Mouse (Mus musculus) intestine, postnatal 0 days (tissue): ENCODE results near the gene Spata17. TPM values are rescaled to one million over a fixed set of nuclear protein-coding genes. Genes with fewer than 3 reads are reported as not detected.

Source experiments
- ATAC-seq: fragments of 200-750 bp; cut with Nextera tagmentation; 2 replicates; pipeline ENCODE4 v1.8.0; 2017; ENCODE audit warnings: mild to moderate bottlenecking, moderate TSS enrichment, moderate library complexity
- H3K27ac ChIP-seq: fragments of 300-500 bp; sonication (generic); 2 replicates; pipeline ENCODE4 v1.5.1; 2014; ENCODE audit warnings: mild to moderate bottlenecking, low read depth, low read length, moderate library complexity
- H3K27me3 ChIP-seq: fragments of 300-500 bp; sonication (generic); replicated peaks from 2 replicates; pipeline ENCODE4 v1.6.1; 2014; ENCODE audit warnings: low read length, mixed read lengths; ENCODE audit not compliant: control insufficient read depth, insufficient read depth
- H3K36me3 ChIP-seq: fragments of 300-500 bp; sonication (generic); 2 replicates; pipeline ENCODE4 v1.6.1; 2014; ENCODE audit warnings: mild to moderate bottlenecking, moderate library complexity; ENCODE audit not compliant: control insufficient read depth, insufficient read depth
- H3K4me1 ChIP-seq: fragments of 300-500 bp; sonication (generic); replicated peaks from 2 replicates; pipeline ENCODE4 v1.6.1; 2014; ENCODE audit warnings: antibody characterized with exemption, low read length, mixed read lengths; ENCODE audit not compliant: control insufficient read depth, insufficient read depth
- H3K4me2 ChIP-seq: fragments of 300-500 bp; sonication (generic); replicated peaks from 2 replicates; pipeline ENCODE4 v1.6.1; 2014; ENCODE audit warnings: low read depth, mild to moderate bottlenecking, moderate library complexity
- H3K4me3 ChIP-seq: fragments of 300-500 bp; sonication (generic); 2 replicates; pipeline ENCODE4 v1.5.1; 2014; ENCODE audit warnings: low read depth, low read length
- H3K9ac ChIP-seq: fragments of 300-500 bp; sonication (generic); 2 replicates; pipeline ENCODE4 v1.6.1; 2014; ENCODE audit warnings: mild to moderate bottlenecking, low read depth, low read length
- H3K9me3 ChIP-seq: fragments of 300-500 bp; sonication (generic); 2 replicates; pipeline ENCODE4 v1.6.1; 2016; ENCODE audit warnings: mixed run types; ENCODE audit not compliant: control insufficient read depth
- CTCF ChIP-seq: sonication (generic); IDR thresholded peaks from 2 replicates; pipeline ENCODE4 v1.5.1; 2016; ENCODE audit warnings: low read depth, mild to moderate bottlenecking, control low read depth, antibody characterized with exemption, moderate library complexity
- WGBS: fragments of 180-500 bp; shearing (Covaris S2); extraction: QIAGEN DNeasy Blood & Tissue Kit; methylation state at CpG from one replicate; pipeline ENCODE4 v1.1.7; 2014; 5-methylcytosine and 5-hydroxymethylcytosine counted together
- polyA plus RNA-seq: library from polyadenylated mRNA; unstranded; fragments of >200 nt; fragmentation: Nextera tagmentation; extraction: Ambion mirVana; gene quantifications from 2 replicates; pipeline ENCODE4 v1.2.1, GENCODE M21; 2015

The Spata17 gene
- polyA plus RNA-seq, 1 experiment from 2014 or later = 0.13 TPM

GRCm38 (mm10) chr1:187016116-187016515, 199.1 kb downstream of the Spata17 start:
- Histone ChIP-seq H3K36me3 (no peaks in the 10 kb centered on the region), H3K4me1 (no peaks in the 10 kb centered on the region), H3K27ac (no peak overlapping the region), H3K27me3 (no peaks in the 10 kb centered on the region), H3K4me3 (no peak overlapping the region), H3K9ac (no peak overlapping the region), H3K9me3 (no peaks in the 10 kb centered on the region), H3K4me2 (no peak overlapping the region)
- 57% methylated on average over 4 of the region's 4 CpGs for WGBS
- no peak for TF ChIP-seq CTCF
- no peak for ATAC-seq

GRCm38 (mm10) chr1:187015673-187016072, 199.6 kb downstream of the Spata17 start:
- no peak for TF ChIP-seq CTCF
- Histone ChIP-seq H3K9ac (no peak overlapping the region), H3K9me3 (no peaks in the 10 kb centered on the region), H3K27me3 (no peaks in the 10 kb centered on the region), H3K4me1 (no peaks in the 10 kb centered on the region), H3K4me2 (no peak overlapping the region), H3K4me3 (no peak overlapping the region), H3K36me3 (no peaks in the 10 kb centered on the region), H3K27ac (no peak overlapping the region)
- 88% methylated on average over 1 of the region's 1 CpGs for WGBS
- ATAC-seq = no peak

GRCm38 (mm10) chr1:187014141-187014540, 201.1 kb downstream of the Spata17 start:
- H3K36me3 ChIP-seq = no peaks in the 10 kb centered on the region
- 80% methylated on average over 2 of the region's 2 CpGs for WGBS
- no peak overlapping the region for H3K4me2 ChIP-seq
- ATAC-seq = no peak
- H3K9ac ChIP-seq = no peak overlapping the region
- no peak for TF ChIP-seq CTCF
- H3K9me3 ChIP-seq = no peaks in the 10 kb centered on the region
- no peak overlapping the region for H3K4me3 ChIP-seq
- H3K27ac ChIP-seq = no peak overlapping the region
- H3K27me3 ChIP-seq = no peaks in the 10 kb centered on the region
- H3K4me1 ChIP-seq = no peaks in the 10 kb centered on the region

- H3K27ac ChIP-seq = no peak overlapping the region
- no peak overlapping the region for H3K4me2 ChIP-seq
- no peak overlapping the region for H3K9ac ChIP-seq
- WGBS = 92% methylated on average over 4 of the region's 4 CpGs
- H3K36me3 ChIP-seq = no peaks in the 10 kb centered on the region
- H3K9me3 ChIP-seq = no peaks in the 10 kb centered on the region
- H3K4me1 ChIP-seq = no peaks in the 10 kb centered on the region
- ATAC-seq = no peak
- no peaks in the 10 kb centered on the region for H3K27me3 ChIP-seq
- H3K4me3 ChIP-seq = no peak overlapping the region
- no peak for TF ChIP-seq CTCF
Measured at GRCm38 (mm10) chr1:187011601-187012000, 203.7 kb downstream of the Spata17 start.

- no peak overlapping the region for H3K4me3 ChIP-seq
- H3K4me2 ChIP-seq = no peak overlapping the region
- no peaks in the 10 kb centered on the region for H3K9me3 ChIP-seq
- no peaks in the 10 kb centered on the region for H3K4me1 ChIP-seq
- no peaks in the 10 kb centered on the region for H3K36me3 ChIP-seq
- WGBS = 83% methylated on average over 11 of the region's 11 CpGs
- H3K9ac ChIP-seq = no peak overlapping the region
- ATAC-seq = no peak
- H3K27me3 ChIP-seq = no peaks in the 10 kb centered on the region
- H3K27ac ChIP-seq = no peak overlapping the region
- TF ChIP-seq CTCF = no peak
Measured at GRCm38 (mm10) chr1:187010071-187010470, 205.2 kb downstream of the Spata17 start.

GRCm38 (mm10) chr1:187008236-187008635, 207.0 kb downstream of the Spata17 start:
- ATAC-seq = no peak

More at GRCm38 (mm10) chr1:187008236-187008635, 207.0 kb downstream of the Spata17 start:
- no peak overlapping the region for H3K9ac ChIP-seq
- no peak overlapping the region for H3K4me3 ChIP-seq
- H3K4me1 ChIP-seq = 0 out of 2 replicates have a peak, but pooled peaks cover 3% of the 10 kb centered on the region
- 92% methylated on average over 7 of the region's 7 CpGs for WGBS
- no peaks in the 10 kb centered on the region for H3K9me3 ChIP-seq
- no peak overlapping the region for H3K27ac ChIP-seq
- H3K27me3 ChIP-seq = no peaks in the 10 kb centered on the region
- H3K36me3 ChIP-seq = no peaks in the 10 kb centered on the region
- TF ChIP-seq CTCF = no peak
- no peak overlapping the region for H3K4me2 ChIP-seq
